Mouse (Mus musculus): ENCODE measurements at regions not wholly inside any gene's neighbourhood (a gene's known extent, or its start where the extent isn't known, plus 50 kb on each side); places are given as distances from the start of the nearest gene placed in this dataset.

DNA sequence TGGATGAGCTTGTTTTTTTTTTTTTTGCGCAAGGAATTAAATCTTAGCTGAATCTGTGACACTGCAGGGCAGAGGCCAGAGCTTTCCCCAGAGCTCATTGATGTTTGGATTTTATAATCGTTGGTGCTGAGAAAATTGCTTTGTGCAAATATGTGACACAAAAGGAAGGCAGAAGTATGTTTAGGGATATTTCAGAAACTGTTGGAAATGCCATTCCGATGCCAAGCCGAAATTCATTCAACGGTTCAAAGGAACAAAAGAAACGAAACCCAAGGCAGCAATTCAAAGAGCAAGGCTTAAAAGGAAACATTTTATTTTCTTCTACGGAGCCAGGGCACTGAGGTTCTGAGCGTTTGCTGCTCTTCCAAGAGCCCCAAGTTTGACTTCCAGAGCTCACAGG, 302.2 kb downstream of the 1500009L16Rik start:
- in situ Hi-C loops (cut with MboI): no loop called here

DNA sequence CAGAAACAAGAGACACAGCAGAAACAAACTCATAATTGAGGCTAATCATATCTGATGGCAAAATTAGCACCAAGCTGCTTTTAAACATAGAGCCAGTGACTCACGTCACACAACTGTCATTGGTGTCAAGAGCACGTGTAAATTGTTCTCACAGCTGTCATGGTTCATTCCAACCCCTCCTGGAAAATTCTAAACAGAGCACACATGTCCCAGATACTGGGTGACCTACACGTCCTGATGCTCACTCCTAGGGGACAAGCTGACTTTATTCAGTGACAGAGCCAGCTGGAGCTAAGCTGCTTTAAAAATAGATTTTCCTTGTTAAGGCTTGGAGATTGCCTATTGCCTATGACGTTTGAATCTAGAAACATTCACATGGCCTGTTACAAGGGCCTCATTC, 304.1 kb downstream of the 1500009L16Rik start:
- in situ Hi-C loops (cut with MboI): no loop called here

DNA sequence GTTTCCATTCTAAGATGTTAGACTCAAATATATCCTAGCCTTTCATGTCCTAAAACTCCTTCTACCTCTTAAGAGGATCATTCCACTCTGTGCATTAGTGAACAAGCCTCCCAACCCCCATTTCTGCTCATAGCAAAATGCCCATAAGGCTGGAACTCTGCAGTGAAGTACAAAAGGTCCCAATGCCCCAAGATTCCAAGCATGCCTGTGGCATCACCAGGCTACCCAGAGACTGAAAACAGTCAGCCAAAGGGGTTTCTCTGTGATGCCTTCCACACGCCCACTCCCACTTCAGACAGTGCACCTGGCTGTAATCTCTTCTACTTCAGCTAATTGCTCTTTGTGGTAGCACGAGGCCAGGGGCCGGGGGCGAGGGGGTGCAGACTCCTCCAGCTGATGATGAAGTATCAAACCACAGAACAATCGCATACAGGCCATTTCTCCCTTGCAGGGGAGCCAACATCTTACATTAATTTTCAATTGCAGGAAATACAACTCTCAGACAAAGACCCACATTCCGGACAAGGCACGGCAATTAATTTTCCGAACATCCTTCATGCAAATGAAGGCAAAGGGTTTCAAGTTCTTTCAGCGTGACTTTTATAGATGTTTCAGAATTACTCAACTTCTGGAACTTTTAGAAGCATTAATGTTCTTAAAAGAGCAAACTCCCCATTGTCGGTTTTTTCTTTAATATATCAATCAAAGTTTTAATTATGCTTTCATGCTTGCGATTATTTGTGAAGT, 313.6 kb downstream of the 1500009L16Rik start:
- in situ Hi-C loops (cut with MboI): no loop called here

DNA sequence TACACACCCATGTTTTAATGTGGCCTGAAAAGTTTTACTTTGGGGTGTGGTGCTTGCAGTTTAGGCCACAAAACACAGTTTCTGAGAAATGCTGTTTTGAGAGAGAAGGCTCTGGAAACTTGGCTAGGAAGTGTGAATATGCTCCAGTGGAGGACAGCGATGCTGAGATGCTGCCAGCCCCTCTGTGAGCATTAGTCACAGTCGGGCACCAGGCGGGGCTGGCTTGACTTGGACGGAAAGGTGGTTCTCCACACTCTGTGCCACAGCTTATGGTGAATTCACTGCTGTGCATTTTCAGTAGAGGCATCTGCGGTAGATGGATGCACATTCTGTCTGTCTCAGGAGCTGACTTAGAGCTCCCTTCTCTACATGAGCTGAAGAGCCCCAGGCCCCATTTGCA, 326.0 kb downstream of the 1500009L16Rik start:
- in situ Hi-C loops (cut with MboI): no loop called here

DNA sequence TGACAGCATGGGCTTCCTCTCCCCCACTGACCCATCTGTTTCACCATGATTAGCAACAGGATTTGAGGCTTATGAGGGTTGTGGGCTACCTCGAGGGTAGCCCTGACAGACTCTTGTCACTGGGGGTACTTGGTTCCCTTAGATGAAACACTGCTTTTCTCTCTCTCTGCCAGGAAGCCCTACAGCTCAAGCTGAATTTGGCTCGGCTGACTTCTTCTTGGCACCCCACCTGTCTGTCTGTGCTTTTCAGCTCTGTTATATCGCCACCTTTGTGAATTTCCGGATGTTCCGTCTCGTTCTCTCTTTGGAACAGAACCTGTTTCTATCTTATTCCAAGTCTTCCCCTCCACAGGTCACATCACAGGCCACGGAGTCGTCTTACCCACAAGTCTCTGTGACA, 330.0 kb downstream of the 1500009L16Rik start:
- in situ Hi-C loops (cut with MboI): no loop called here

DNA sequence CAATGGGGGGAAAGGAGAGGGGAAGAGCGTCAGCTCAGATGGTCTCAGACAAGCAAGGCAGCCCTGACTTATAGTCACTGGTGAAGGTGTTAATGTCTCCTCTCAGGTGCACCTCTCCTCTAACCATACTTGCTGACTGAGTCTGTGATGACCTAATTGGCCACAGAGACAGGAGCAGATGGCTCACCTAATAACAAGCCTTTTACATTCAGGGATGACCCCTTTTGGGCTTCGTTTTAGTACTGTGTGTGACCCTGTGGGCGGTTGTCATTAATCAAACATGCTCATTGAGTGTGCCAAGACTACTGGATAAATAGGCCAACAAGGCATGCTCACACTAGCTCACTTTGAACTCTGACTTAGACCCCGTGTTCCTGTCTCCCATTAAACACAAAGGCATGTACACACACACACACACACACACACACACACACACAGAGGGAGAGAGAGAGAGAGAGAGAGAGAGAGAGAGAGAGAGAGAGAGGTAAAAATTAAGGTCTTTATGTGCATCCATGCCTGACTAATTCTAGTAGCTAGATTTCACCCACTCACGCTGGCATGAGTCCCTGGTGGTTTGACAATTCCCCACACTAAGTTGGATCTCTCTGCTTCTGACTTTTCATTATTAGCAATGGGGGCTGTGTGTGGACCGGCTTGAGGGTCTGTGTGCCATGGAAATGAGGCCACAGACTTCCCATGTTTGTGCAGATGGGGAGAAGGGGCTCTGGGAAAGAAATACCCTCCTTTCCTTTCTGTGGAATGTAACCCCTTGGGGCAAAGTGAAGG, 332.1 kb downstream of the 1500009L16Rik start:
- in situ Hi-C loops (cut with MboI): no loop called here

DNA sequence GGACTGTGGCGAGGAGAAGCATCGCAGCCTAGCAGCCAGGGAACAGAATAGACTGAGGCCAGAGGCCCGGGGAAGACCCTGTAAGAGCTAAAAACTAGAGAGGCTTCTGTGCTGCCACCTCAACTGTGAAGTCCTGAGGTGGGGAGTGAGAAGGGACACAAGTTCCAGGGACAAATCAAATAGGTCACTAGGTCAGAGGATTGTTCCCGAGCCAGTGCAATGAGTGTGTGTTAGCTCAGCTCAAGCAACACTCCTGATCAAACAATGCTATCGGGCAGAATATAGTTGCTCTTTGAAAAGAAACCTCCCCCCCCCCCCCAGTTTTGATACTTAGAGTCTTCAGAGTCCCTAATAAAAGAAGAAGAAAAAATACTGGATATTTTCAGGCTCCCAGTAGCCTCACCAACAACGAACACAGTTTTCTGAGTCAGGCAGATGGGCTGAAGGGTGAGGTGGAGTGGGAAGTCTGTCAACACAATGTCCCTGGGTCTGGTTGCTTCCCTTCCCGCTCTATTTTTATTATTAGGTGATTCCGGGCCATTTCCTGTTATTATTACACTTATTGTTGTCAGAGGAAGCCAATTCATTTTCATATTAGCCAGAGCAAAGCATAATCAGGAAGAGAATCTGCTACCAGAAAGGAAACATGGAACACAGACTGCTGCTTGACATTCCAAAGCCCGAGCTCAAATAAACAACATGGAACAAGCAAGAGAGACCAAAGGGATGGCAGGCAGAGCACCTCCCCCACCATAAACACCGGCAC, 332.9 kb downstream of the 1500009L16Rik start:
- in situ Hi-C loops (cut with MboI): no loop called here

DNA sequence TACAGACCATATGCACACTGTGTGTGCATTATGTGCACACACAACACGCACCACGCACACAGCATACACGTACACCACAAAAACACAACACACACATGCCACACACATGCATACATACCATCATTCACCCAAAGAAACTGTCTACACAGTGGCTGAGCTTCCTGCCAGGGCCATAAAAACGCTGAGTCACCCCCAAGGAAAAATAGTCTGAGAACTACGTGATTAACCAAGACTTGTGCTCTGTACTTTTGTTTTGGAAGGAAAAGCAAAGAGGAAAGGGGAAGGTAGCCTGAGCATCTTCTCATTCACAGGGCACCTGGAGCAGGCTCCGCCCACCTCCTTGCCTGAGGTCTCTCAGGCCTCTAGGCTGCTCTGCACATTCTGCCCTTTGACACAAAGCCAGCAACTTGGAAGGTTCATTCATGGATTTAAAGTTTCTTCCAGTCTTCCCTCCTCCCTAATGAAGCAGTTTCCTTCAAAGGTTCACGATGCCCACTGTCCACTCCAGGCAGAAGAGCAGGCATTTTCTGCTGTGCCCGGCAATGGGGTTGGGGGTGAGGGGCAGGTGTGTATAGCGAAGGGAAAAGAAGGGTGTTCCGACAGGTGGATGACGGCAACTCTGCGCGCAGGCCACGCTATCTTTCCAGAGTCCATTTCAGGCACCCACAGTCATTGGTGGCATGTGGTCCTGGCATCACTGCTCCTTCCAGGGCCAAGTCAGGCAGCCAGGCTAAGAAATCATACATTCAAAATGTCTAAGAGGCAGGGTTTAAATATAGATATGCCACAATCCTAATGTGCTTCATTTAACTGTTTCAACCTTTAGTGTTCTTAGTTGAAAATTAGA, 333.9 kb downstream of the 1500009L16Rik start:
- in situ Hi-C loops (cut with MboI): no loop called here

DNA sequence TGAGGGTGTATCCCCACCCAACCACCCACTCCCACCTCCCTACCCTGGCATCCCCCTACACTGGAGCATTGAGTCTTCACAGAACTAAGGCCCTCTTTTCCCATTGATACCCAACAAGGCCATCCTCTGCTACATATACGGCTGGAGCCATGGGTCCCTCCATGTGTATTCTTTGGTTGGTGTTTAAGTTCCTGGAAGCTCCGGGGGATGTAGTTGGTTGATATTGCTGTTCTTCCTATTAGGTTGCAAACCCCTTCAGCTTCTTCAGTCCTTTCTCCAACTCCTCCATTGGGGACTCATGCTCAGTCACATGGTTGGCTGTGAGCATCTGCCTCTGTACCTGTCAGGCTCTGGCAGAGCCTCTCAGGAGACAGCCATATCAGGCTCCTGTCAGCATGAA, 335.6 kb downstream of the 1500009L16Rik start:
- in situ Hi-C loops (cut with MboI): no loop called here

DNA sequence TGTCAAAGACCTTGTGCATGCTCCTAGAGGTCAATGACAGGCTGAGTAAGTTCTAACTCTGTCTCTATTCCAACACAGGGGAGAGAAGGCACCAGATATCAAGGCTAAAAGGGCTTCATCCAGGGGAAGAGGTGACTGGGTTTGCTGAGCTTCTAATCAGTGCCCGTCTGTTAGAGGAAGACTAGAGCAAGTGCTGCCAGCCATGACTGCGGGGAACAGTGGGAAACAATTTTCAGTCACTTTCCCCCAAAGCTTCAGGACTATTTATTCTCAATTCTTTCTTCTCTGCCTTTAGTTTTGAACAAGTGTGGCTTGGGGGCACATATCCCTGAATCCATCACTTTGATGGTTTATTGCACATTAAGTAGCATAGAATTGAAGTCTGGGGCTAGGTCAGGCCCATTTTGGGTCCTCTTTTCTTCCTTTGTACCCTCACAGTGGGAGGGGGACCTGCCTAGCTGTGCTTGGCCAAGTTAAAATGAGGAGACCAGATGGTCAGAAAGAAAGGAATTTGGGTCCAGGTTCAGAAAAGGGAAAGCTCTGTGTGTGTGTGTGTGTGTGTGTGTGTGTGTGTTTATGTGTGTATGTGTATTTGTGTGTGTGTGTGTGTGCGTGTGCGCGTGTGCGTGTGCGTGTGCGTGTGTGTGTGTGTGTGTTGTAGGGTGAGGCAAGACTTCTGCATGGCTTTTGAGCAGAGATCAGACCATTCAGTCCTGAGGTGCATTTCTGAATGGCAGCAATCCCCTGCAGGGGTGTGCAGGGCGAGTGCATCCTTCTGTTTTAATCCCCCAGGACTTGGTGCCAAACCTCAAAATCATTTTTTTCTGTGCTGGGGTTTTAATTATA, 337.2 kb downstream of the 1500009L16Rik start:
- in situ Hi-C loops (cut with MboI): no loop called here

DNA sequence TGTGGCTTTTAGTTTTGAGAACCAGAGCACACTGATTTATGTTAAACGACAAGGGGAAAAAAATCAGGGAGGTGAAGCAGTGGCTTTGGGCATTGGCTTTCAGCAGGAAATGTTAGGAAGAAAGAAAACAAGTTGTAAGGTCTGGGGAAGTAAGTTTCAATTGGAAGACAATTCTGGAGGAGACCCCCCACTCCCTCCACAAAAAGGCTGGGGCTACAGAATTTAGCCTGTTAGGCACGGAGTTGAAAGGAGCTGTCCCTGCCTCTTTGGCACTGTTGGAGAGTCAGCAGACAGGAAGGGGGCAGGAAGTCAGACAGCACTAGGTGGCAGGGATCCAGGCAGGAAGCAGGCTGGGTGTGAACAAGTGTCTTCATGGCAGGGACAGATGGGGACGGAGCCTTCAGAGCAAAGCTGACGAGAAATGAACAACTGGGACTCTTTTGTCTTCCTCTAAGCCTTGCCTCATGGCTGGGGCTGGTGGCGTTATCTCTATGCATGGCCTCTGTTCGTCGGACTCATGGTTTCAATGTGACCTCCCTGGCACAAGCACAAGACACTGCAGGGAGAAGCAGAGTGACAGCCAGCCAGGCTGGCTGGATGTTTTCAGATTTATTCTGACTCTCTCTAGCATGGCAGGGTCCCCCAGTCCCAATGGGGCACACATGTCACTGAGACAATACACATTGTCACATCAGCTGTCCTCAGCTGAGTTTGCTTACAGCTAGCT, 338.0 kb downstream of the 1500009L16Rik start:
- in situ Hi-C loops (cut with MboI): no loop called here

DNA sequence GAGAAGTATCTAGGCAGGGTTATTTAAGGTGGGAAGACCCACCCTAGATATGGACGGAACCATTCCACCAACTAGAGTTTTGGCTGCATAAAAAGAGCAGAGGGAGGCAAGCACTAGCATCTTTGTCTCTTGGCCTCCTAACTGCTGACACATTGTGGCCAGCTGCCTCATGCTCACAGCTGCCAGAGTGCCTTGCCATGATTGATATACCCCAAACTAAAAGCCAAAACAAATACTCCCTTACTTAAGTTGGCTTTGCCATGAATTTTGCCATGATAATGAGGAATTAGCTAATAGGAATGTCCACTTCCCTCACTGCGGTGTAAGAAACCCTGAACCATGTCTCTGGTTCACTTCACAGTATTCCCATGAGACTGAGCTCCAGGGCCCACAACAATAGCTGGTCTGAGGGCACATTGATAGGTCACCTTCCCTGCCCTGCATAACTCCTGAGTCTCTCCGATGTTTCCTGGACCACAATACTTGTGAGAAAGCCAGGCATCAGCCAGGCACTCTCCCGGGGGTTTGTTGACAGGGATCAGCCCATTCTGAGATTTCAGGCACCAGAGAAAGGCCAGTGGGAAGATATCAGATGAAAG, 344.5 kb downstream of the 1500009L16Rik start:
- in situ Hi-C loops (cut with MboI): no loop called here

DNA sequence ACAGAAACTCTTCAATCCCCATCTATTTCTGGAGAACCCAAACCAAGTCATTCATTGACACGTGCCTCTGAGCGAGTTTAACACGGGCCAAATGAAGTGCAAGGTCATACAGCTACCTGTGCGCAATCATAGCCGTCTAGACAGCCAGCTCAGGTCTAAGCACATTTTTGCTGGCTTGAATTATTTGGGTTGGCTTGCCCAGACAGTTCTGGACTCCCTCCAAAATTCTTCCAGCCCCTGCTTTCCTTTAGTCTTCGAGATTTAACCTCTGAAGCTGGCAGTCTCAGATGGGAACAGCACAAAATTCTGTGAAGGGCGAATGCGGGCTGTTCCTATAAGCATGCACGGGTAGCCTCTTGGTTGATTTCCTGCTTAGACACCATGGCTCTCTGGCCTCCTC, 347.1 kb downstream of the 1500009L16Rik start:
- in situ Hi-C loops (cut with MboI): no loop called here

DNA sequence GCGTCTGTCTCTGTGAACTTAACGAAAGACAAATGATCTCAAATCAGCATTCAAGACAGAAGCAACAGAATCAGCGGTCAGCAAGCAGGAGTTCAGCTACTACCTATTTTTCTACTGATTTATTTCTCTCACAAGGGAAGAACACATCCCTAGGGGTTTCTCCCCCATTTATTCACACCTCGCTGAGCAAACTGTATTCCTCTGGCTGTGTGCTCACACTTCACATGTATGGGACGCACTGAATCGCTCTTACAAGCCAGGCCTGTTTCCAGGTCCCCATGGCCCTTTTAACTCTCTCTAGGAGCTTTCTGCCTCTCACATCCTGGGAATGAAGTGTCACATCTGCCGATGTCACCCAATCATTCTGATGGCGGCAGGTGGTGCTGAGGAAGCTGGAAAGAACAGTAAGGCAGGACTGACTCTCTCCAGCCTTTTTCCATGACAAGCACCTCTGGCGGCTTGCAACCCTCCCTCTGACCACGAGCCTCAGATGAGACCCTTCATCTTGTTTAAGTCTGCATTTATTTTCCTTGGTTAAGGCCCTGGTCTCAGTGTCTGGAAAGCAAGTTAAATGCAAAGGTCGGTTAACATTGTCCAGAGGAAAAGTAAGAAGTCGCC, 350.3 kb downstream of the 1500009L16Rik start:
- in situ Hi-C loops (cut with MboI): no loop called here

DNA sequence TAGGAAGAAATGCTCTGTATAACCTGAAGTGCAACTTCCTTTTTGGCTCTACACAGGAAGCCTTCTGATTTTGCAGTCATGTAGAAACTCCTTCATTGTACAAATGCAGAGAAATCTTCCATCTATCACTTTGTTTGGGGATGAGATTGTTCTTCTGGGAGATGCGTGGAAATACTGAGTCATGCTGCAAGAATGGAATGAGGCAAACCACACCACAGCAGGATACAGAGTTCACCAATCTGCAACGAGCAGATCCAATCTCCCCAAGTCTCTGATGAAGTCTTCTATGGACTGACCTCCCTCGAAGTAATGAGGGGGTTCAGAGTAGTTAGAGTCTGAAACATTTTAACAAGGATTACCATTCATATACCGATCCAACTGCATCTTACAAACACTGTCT, 352.9 kb downstream of the 1500009L16Rik start:
- in situ Hi-C loops (cut with MboI): no loop called here

DNA sequence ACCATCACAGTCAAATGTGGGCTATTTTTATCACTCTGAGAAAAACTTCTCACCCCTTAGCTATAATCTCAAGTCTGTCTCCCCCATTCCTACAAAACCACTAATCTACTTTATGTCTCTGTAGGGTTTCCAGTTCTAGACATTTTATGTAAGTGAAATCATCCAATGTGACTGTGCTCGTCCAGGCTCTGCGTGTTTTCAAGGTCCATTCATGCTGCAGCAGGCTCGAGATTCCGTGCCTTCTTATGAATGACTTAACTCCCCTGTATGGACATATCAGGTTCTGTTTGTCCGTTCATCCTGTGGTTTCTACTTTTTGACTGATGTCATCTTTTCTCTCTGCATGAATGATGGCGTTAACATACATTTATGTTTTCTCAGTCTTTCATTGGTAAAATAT, 357.6 kb downstream of the 1500009L16Rik start:
- in situ Hi-C loops (cut with MboI): no loop called here

DNA sequence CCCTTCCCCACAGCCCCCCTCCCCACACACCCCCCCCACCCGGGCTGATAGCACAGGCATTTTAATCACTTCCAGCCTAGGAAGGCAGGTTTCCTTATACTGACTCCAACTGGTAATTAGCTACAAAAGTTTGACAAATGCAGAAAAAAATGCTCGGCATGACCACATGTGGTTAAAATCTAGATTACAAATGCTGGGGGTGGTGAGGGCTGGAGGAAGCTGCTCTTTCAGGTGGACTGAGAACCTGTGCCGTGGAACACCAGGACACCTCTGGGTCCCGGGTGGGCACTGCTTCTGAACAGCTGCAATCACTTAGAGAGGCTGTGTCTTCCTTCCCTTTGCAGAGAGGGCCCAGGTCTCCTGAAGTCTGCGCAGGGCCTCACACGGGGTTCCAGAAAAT, 358.7 kb downstream of the Nuak1 start:
- in situ Hi-C loops (cut with MboI): no loop called here

DNA sequence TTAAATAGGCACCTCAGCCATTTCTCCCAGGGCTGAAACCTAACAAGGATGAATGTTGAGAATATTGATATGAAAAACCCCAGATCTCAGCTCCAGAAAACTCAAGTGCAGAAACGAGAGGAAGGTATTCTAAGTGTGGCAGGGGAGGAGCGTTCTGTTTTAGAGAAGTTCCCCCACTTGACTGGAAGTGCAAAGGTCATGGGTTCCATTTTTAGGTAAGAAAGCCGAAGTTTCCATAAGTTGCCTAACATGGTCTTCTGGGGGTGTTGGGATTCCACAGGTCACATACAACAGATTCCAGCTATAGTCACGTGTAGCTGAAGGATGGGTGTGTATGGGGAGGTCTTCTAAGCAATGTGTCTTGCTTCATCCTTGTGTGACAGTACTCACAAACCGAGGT, 352.9 kb downstream of the Nuak1 start:
- in situ Hi-C loops (cut with MboI): no loop called here

DNA sequence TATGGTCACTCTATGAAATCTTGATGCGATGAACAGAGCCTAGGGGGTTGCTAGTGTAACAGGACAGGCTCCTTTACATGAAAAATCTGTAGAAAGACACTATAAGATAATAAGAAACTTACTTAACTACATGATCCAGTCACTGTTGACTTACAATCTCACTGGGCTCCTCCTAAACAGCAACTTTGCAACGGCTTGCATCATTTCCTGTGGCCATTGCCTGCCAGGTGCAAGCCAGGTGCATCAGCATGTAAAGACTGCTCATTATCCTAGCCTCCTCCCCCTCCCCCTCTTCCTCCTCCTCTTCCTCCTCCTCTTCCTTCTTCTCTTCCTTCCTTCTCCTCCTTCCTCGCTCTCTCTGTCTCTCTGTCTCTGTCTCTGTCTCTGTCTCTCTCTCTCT, 352.5 kb downstream of the Nuak1 start:
- in situ Hi-C loops (cut with MboI): no loop called here
